Mouse (Mus musculus) heart, embryonic 14.5 days (tissue): ENCODE data around the gene Colgalt1. TPM values are rescaled to one million over a fixed set of nuclear protein-coding genes. Genes with fewer than 3 reads are reported as not detected.

ENCODE experiments used
- ATAC-seq: fragments of 200-750 bp; cut with Nextera tagmentation; 2 replicates; pipeline ENCODE4 v1.8.0; 2017; ENCODE audit warnings: low read depth, moderate TSS enrichment; ENCODE audit not compliant: insufficient number of reproducible peaks, insufficient read depth, low FRiP score
- H3K27ac ChIP-seq, 2 experiments: fragments of 200-500 bp in 1 of 2; fragments of 300-500 bp in 1 of 2; sonication (generic) in 1 of 2; replicated peaks in 1 of 2; 2 replicates each; pipeline ENCODE4 v1.5.1; 2012 to 2014; ENCODE audit warnings: low read depth in 2 of 2, low read length in 2 of 2, control low read depth in 1 of 2, mild to moderate bottlenecking in 1 of 2, mixed read lengths in 1 of 2; ENCODE audit not compliant: control insufficient read depth in 1 of 2, insufficient read depth in 1 of 2
- H3K27me3 ChIP-seq: fragments of 300-500 bp; sonication (generic); 2 replicates; pipeline ENCODE4 v1.6.1; 2014; ENCODE audit warnings: mild to moderate bottlenecking, low read length, control low read depth; ENCODE audit not compliant: control insufficient read depth, insufficient read depth
- H3K36me3 ChIP-seq: fragments of 300-500 bp; sonication (generic); 2 replicates; pipeline ENCODE4 v1.6.1; 2014; ENCODE audit warnings: mild to moderate bottlenecking, control low read depth, low read length, mixed read lengths; ENCODE audit not compliant: control insufficient read depth, insufficient read depth
- H3K4me1 ChIP-seq, 2 experiments: fragments of 200-500 bp in 1 of 2; fragments of 300-500 bp in 1 of 2; sonication (generic) in 1 of 2; 2 replicates each; pipeline ENCODE4 v1.6.1; 2012 to 2014; ENCODE audit warnings: low read length in 2 of 2, control low read depth in 1 of 2, mixed read lengths in 1 of 2; ENCODE audit not compliant: control insufficient read depth in 2 of 2, insufficient read depth in 2 of 2
- H3K4me2 ChIP-seq: fragments of 300-500 bp; sonication (generic); 2 replicates; pipeline ENCODE4 v1.6.1; 2014; ENCODE audit warnings: mild to moderate bottlenecking, low read length
- H3K4me3 ChIP-seq, 2 experiments: fragments of 200-500 bp in 1 of 2; fragments of 300-500 bp in 1 of 2; sonication (generic) in 1 of 2; 2 replicates each; pipeline ENCODE4 v1.5.1; 2012 to 2014; ENCODE audit warnings: low read length in 2 of 2, mild to moderate bottlenecking in 2 of 2, control low read depth in 1 of 2, low read depth in 1 of 2, moderate library complexity in 1 of 2; ENCODE audit not compliant: control insufficient read depth in 1 of 2, insufficient read depth in 1 of 2
- H3K9ac ChIP-seq: fragments of 300-500 bp; sonication (generic); 2 replicates; pipeline ENCODE4 v1.6.1; 2014; ENCODE audit warnings: mild to moderate bottlenecking, low read length
- H3K9me3 ChIP-seq: fragments of 300-500 bp; sonication (generic); 2 replicates; pipeline ENCODE4 v1.6.1; 2016; ENCODE audit warnings: low read length, control low read depth; ENCODE audit not compliant: control insufficient read depth
- WGBS: fragments of 180-500 bp; shearing (Covaris S2); extraction: QIAGEN DNeasy Blood & Tissue Kit; methylation state at CpG from one replicate; pipeline ENCODE4 v1.1.7; 2014; 5-methylcytosine and 5-hydroxymethylcytosine counted together
- polyA plus RNA-seq: library from polyadenylated mRNA; unstranded; fragments of >200 nt; fragmentation: Nextera tagmentation; extraction: Ambion mirVana; gene quantifications from 2 replicates; pipeline ENCODE4 v1.2.1, GENCODE M21; 2014

The Colgalt1 gene
- polyA plus RNA-seq, 1 experiment from 2014 or later = 61.6 TPM

DNA sequence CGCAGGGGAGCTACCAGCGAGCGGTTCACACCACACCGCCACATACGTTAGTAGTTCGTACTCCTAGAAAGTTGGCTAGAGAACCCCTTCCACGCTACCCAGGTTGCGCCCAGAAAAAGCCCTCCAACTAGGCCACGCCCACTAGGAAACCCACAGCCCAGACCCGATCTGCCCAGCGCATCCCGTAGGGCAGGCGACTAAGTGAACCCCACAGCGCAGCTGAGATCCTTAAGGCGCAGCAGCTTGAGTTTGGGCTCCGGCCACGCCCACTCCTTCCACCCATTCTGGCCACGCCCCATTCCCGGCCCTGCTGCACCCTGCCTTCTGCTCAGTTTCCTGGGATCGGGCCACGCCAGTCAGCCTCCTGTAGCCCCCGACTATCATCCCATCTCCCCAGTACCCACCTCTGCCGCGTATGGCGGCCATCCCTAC lies 19.0 kb downstream of the Colgalt1 start:
- Histone ChIP-seq H3K27me3 (peaks cover 30% of the 10 kb centered on the region), H3K36me3 (peaks cover 14% of the 10 kb centered on the region), H3K4me1 (peaks cover 22 to 23% of the 10 kb centered on the region in 2 experiments; a peak in 3 of 4 replicates), H3K4me3 (peak overlapping the region; percentile 41 to 45), H3K9ac (peak overlapping the region; percentile 28; the same call in 1 of the 2 replicates), H3K4me2 (peak overlapping the region; percentile 80), H3K27ac (no peak overlapping the region), H3K9me3 (peaks cover 8% of the 10 kb centered on the region)
- peak; percentile 1; the same call in 1 of the 2 replicates for ATAC-seq
- WGBS = 4% methylated on average over 23 of the region's 25 CpGs

DNA sequence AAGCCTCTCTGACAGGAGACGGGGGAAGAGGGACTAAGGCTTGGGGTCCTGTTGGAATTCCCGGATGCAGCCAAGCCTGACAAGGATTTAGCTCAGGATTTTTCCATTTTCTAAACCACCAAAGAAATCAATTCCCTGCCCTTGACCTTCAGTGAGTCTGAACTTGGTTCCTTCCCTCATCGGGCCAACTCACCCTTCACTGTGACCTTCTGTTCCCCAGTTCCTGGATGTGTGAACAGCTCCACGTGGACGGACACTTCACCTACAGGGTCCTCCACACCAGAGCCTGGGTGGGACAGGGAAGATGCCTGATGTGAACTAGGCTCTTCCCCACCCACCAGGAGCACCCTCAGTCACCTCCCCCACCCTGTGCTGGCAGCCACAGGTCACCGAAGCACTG lies 20.0 kb downstream of the Colgalt1 start:
- Histone ChIP-seq H3K9me3 (peaks cover 8% of the 10 kb centered on the region), H3K27ac (no peak overlapping the region), H3K36me3 (peaks cover 4% of the 10 kb centered on the region; the same call in 1 of the 2 replicates), H3K9ac (no peak overlapping the region), H3K4me1 (peaks cover 22 to 23% of the 10 kb centered on the region in 2 experiments; a peak in 3 of 4 replicates), H3K4me3 (no peak overlapping the region), H3K4me2 (no peak overlapping the region), H3K27me3 (peaks cover 38% of the 10 kb centered on the region)
- 78% methylated on average over 6 of the region's 6 CpGs for WGBS
- ATAC-seq = no peak

DNA sequence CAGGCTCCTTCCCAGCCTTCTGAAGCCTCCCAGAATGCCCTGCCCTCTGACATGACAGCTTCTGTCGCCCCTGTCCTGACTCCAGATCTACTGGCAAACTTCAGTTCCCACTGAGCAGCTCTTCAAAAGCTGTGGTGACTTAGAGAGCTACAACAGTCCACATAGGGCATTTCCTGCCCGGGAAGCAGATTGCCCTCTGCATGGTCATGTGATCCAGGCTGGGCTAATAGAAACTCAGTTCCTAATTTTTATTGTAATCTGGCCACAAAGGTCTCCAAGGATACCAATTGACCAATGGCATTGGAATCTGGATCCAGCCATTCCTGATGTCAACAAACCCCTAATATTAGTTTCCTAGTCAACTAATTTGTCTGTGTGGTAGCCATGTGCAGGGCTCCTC lies 21.1 kb downstream of the Colgalt1 start:
- no peak overlapping the region for H3K4me3 ChIP-seq
- peaks cover 8% of the 10 kb centered on the region for H3K9me3 ChIP-seq
- no peaks in the 10 kb centered on the region for H3K36me3 ChIP-seq
- peaks cover 22 to 23% of the 10 kb centered on the region in 2 experiments; a peak in 3 of 4 replicates for H3K4me1 ChIP-seq
- no peak overlapping the region for H3K4me2 ChIP-seq
- no peak overlapping the region for H3K27ac ChIP-seq
- 61% methylated on average over 2 of the region's 2 CpGs for WGBS
- peaks cover 38% of the 10 kb centered on the region for H3K27me3 ChIP-seq
- no peak for ATAC-seq
- no peak overlapping the region for H3K9ac ChIP-seq

DNA sequence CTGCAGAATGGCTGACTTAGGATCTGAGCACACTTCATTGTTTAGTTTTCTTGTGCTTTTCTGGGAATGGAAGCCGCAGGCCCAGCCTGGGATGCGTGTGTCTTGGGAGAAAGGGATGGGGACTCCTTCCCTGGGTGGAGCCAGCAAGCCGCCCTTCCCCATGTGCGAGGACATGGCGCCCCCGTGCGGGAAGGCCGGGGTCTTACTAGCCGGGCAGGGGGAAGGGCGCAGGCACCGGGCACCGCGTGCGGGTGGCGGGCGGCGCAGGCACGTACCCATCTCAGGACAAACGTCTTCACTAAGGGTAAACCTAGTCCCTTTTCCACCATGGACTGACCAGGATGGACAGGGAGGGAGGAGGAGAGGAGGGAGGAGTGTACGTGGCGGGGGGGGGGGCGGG lies 22.4 kb downstream of the Colgalt1 start:
- WGBS = 12% methylated on average over 19 of the region's 22 CpGs
- ATAC-seq = no peak
- Histone ChIP-seq H3K27ac (no peak overlapping the region), H3K9me3 (peaks cover 8% of the 10 kb centered on the region), H3K4me1 (peaks cover 14 to 16% of the 10 kb centered on the region in 2 experiments; a peak in 3 of 4 replicates), H3K27me3 (peaks cover 38% of the 10 kb centered on the region), H3K36me3 (no peaks in the 10 kb centered on the region), H3K9ac (no peak overlapping the region), H3K4me2 (no peak overlapping the region), H3K4me3 (no peak overlapping the region)

DNA sequence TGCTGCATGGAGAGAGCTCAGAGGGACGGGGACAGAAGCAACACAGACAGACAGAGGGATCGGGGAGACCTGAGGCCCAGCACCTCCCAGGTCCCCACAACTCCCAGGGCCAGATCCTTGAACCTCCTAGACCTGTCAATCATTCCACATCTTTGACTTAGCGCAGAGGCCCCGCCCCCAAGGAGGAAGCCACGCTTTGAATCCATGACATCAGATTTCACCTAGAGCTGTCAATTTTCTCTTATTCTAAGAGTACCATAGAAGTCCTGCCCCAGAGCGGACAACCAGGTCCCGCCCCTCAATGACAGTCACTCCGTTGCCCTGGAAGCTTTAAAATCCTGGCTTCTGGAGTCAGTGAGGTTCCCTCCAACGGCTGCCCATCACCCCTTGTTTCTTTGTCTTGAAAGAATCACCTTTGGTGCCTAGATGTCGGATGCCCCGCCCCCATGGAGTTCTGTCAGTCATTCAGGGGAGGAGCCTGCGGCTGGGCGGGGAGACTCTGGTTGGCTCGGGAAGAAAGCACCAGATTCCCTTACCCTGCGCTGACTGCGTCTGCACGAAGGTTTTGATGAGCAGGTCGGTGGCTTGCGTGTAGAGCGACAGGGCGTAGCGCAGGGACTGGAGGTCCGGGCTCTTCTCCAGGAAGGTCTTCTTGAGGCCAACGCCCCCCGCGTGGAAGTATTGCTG lies 23.3 kb downstream of the Colgalt1 start:
- Histone ChIP-seq H3K9ac (no peak overlapping the region), H3K4me1 (peaks cover 7 to 12% of the 10 kb centered on the region in 2 experiments; a peak in 2 of 4 replicates), H3K9me3 (peaks cover 8% of the 10 kb centered on the region), H3K27me3 (peaks cover 38% of the 10 kb centered on the region), H3K27ac (no peak overlapping the region), H3K4me3 (peak overlapping the region in 1 of 2 experiments; percentile 5; a peak in 1 of 4 replicates), H3K4me2 (peak overlapping the region; percentile 49), H3K36me3 (no peaks in the 10 kb centered on the region)
- 4% methylated on average over 26 of the region's 26 CpGs for WGBS
- no peak for ATAC-seq

DNA sequence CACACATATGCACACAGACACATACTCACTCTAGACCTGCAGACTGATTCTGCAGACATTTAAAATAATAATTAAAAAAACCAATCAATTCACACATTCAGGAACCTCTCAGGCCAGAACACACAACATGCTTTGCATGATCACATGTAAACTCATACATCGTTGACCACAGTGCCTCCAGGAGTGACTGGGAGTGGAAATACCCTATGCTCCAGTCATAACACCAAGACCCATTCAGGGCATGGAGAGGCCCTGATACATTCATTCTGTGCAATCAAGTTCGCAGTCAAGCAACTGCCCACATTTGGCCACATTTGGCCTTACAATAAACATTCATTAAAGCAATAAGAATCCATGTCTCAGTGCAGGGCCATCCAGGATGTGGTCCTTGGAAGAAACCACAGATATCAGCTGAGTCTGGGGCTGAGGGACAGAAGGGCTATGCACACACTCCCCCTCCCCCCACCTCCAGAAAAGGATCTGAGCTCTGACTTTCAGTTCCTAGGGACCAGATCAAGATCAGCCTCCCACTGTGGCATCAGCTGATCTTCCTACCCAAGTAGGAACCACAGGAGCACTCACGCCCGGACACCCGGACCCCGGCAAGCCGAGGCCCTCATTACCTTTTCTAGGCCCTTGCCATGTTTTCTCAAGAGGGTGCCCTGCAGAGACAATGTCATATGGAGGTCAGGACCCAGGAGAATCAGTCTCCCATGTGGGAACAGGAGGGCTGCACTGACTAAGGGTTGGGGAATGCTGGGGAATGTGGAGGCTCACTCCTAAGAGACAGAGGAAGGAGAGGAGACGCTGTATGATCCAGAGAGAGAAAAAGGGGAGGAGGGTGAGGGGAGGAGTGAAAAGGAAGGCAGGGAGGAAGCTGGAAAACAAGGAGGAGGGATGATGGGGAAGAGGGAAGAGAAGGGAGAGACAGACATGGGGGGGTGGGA lies 26.6 kb downstream of the Colgalt1 start:
- peaks cover 8% of the 10 kb centered on the region for H3K9me3 ChIP-seq
- H3K4me2 ChIP-seq = no peak overlapping the region
- 40% methylated on average over 8 of the region's 8 CpGs for WGBS
- no peaks in the 10 kb centered on the region for H3K36me3 ChIP-seq
- ATAC-seq = no peak
- H3K27me3 ChIP-seq = peaks cover 32% of the 10 kb centered on the region
- H3K9ac ChIP-seq = no peak overlapping the region
- peaks cover 0 to 4% of the 10 kb centered on the region in 2 experiments; a peak in 1 of 4 replicates for H3K4me1 ChIP-seq
- H3K27ac ChIP-seq = no peak overlapping the region
- no peak overlapping the region for H3K4me3 ChIP-seq

DNA sequence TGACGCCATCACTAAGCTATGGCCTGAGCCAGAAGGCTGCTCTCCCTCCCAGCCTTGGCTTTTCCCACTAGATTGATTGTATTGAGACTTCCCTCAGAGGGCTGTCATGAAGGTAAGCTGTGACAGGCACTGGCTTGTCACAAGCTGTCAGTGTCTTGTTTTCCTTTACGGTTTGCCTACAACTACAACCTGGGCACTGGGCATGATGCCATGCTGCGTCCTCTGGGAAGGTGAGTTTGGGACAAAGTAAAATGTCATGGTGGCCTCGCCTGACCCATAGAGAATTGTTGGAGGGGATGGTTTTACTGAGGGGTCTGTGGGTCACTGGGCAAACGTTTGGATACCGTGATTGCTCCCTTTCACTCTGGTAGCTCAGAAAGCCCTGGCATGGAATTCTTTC lies 27.5 kb downstream of the Colgalt1 start:
- H3K9me3 ChIP-seq = no peaks in the 10 kb centered on the region
- 68% methylated on average over 6 of the region's 6 CpGs for WGBS
- no peak overlapping the region for H3K4me2 ChIP-seq
- H3K4me1 ChIP-seq = peaks cover 0 to 4% of the 10 kb centered on the region in 2 experiments; a peak in 1 of 4 replicates
- H3K9ac ChIP-seq = no peak overlapping the region
- no peak overlapping the region for H3K4me3 ChIP-seq
- H3K36me3 ChIP-seq = no peaks in the 10 kb centered on the region
- ATAC-seq = no peak
- peaks cover 26% of the 10 kb centered on the region for H3K27me3 ChIP-seq
- no peak overlapping the region for H3K27ac ChIP-seq
